Mouse (Mus musculus) heart, embryonic 10.5 days (tissue): Measurements from ENCODE around the gene Acot3. TPM values are rescaled to one million over a fixed set of nuclear protein-coding genes. Genes with fewer than 3 reads are reported as not detected.
"Not testable (repeated sequence)": the region's sequence is repeated elsewhere in the genome, so short reads cannot be mapped to it uniquely, and the experiment has no call there.

Experiments
- DNase-seq: peaks from one replicate; pipeline ENCODE4 v3.0.0-alpha.2; 2017; ENCODE audit warnings: low spot score
- H3K27ac ChIP-seq: fragments of 300-500 bp; sonication (generic); 2 replicates; pipeline ENCODE4 v1.5.1; 2016; ENCODE audit warnings: mild to moderate bottlenecking
- H3K27me3 ChIP-seq: fragments of 300-500 bp; sonication (generic); 2 replicates; pipeline ENCODE4 v1.6.1; 2016; ENCODE audit warnings: mild to moderate bottlenecking; ENCODE audit not compliant: poor library complexity, insufficient read depth, severe bottlenecking
- H3K36me3 ChIP-seq: fragments of 300-500 bp; sonication (generic); 2 replicates; pipeline ENCODE4 v1.6.1; 2016; ENCODE audit warnings: mild to moderate bottlenecking, moderate library complexity
- H3K4me1 ChIP-seq: fragments of 300-500 bp; sonication (generic); 2 replicates; pipeline ENCODE4 v1.6.1; 2016; ENCODE audit warnings: mild to moderate bottlenecking
- H3K4me3 ChIP-seq: fragments of 300-500 bp; sonication (generic); 2 replicates; pipeline ENCODE4 v1.5.1; 2016; ENCODE audit warnings: mild to moderate bottlenecking, moderate library complexity
- H3K9me3 ChIP-seq: fragments of 300-500 bp; sonication (generic); 2 replicates; pipeline ENCODE4 v1.6.1; 2016; ENCODE audit warnings: mild to moderate bottlenecking, moderate library complexity
- WGBS: fragments of 180-500 bp; shearing (Covaris S2); methylation state at CpG from one replicate; pipeline ENCODE4 v1.1.7; 2016; 5-methylcytosine and 5-hydroxymethylcytosine counted together
- polyA plus RNA-seq: library from polyadenylated mRNA; unstranded; fragments of >200 nt; fragmentation: Nextera tagmentation; extraction: Ambion mirVana; gene quantifications from 2 replicates; pipeline ENCODE4 v1.2.1, GENCODE M21; 2016

Gene Acot3
- polyA plus RNA-seq, 1 experiment from 2014 or later: 0.60 TPM

- Histone ChIP-seq H3K4me1 (peaks cover 5% of the 10 kb centered on the region; the same call in 1 of the 2 replicates), H3K27ac (no peak overlapping the region), H3K27me3 (peaks cover 50% of the 10 kb centered on the region), H3K36me3 (no peaks in the 10 kb centered on the region), H3K4me3 (no peak overlapping the region), H3K9me3 (peaks cover 7% of the 10 kb centered on the region; the same call in 1 of the 2 replicates)
- 79% methylated on average over 7 of the region's 7 CpGs for WGBS
- DNase-seq: no peak
These were observed 665 bp downstream of the Acot3 start for GRCm38 (mm10) chr12:84052609-84053008.

- Histone ChIP-seq H3K4me1 (peaks cover 5% of the 10 kb centered on the region; the same call in 1 of the 2 replicates), H3K27ac (peak overlapping the region; percentile 74; the same call in 1 of the 2 replicates), H3K36me3 (no peaks in the 10 kb centered on the region), H3K9me3 (0 out of 2 replicates have a peak, but pooled peaks cover 4% of the 10 kb centered on the region), H3K27me3 (peaks cover 55% of the 10 kb centered on the region), H3K4me3 (peak overlapping the region; percentile 59)
- WGBS: 6% methylated on average over 16 of the region's 16 CpGs
- no peak for DNase-seq
These were observed 1.2 kb downstream of the Acot3 start for GRCm38 (mm10) chr12:84053173-84053572.

GRCm38 (mm10) chr12:84053679-84054391, 1.9 kb downstream of the Acot3 start:
- Histone ChIP-seq H3K36me3 (no peaks in the 10 kb centered on the region), H3K4me3 (peak overlapping the region; percentile 59), H3K27me3 (peaks cover 60% of the 10 kb centered on the region), H3K9me3 (no peaks in the 10 kb centered on the region), H3K4me1 (peaks cover 5% of the 10 kb centered on the region; the same call in 1 of the 2 replicates), H3K27ac (peak overlapping the region; percentile 70)
- peak; percentile 73 for DNase-seq
- WGBS: 3% methylated on average over 40 of the region's 46 CpGs

DNA sequence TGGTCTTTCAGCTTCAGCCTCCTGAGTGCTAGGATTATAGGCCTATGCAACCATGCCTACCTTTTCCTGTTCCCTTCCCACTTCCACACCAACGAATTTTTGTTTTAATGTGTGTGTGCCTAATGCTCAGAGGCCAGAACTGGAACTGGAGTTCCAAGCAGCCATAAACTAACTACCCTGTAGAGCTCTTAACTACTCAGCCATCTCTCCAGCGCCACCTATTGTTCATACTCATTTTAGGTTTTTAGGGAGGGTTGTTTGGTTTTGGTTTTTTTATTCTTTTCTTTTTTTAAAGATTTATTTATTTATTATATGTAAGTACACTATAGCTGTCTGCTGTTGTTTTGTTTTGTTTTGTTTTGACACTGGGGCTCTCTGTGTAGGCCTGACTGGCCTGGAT, 9.0 kb downstream of the Acot3 start:
- WGBS: 24% methylated on average over 2 of the region's 2 CpGs
- DNase-seq: peak; percentile 28
- H3K27me3 ChIP-seq: peaks cover 29% of the 10 kb centered on the region; the same call in 1 of the 2 replicates
- H3K9me3 ChIP-seq: no peaks in the 10 kb centered on the region
- H3K36me3 ChIP-seq: no peaks in the 10 kb centered on the region
- no peaks in the 10 kb centered on the region for H3K4me1 ChIP-seq
- H3K27ac ChIP-seq: no peak overlapping the region
- H3K4me3 ChIP-seq: no peak overlapping the region

DNA sequence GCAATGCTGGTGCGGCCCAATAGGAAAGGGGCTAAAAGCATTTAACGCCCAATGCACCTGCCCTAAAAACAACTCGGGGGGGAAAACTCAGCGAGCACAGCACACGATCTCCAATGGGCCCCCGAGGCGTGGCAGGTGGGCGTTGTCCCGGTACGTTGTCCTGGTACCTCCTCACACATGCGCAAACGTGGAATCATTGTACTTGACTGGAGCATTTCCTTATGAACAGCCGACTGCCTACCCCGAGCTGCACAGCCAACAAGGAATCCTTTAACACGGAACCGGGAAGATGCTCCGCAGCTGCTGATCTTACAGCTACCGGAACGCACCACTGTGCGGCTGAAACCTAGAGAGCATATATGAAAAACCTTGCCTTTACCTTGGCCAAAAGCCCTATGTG, 10.4 kb downstream of the Acot3 start:
- Histone ChIP-seq H3K27ac (no peak overlapping the region), H3K27me3 (peaks cover 31% of the 10 kb centered on the region), H3K36me3 (no peaks in the 10 kb centered on the region), H3K4me3 (no peak overlapping the region), H3K4me1 (no peaks in the 10 kb centered on the region), H3K9me3 (no peaks in the 10 kb centered on the region)
- DNase-seq: no peak
- whole genome bisulfite sequencing: 90% methylated on average over 20 of the region's 20 CpGs

GRCm38 (mm10) chr12:84063228-84063627, 11.3 kb downstream of the Acot3 start:
- DNase-seq: no peak
- 68% methylated on average over 5 of the region's 5 CpGs for WGBS

GRCm38 (mm10) chr12:84063833-84064232, 11.9 kb downstream of the Acot3 start:
- no peak overlapping the region for H3K4me3 ChIP-seq
- no peak for DNase-seq
- H3K27ac ChIP-seq: no peak overlapping the region
- H3K9me3 ChIP-seq: no peaks in the 10 kb centered on the region
- WGBS: 79% methylated on average over 2 of the region's 2 CpGs
- H3K36me3 ChIP-seq: no peaks in the 10 kb centered on the region
- H3K27me3 ChIP-seq: peaks cover 35% of the 10 kb centered on the region
- H3K4me1 ChIP-seq: no peaks in the 10 kb centered on the region

More at GRCm38 (mm10) chr12:84063228-84063627, 11.3 kb downstream of the Acot3 start:
- Histone ChIP-seq H3K36me3 (no peaks in the 10 kb centered on the region), H3K27ac (no peak overlapping the region), H3K4me3 (no peak overlapping the region), H3K27me3 (peaks cover 34% of the 10 kb centered on the region), H3K9me3 (no peaks in the 10 kb centered on the region), H3K4me1 (no peaks in the 10 kb centered on the region)

GRCm38 (mm10) chr12:84064621-84065020, 12.7 kb downstream of the Acot3 start:
- Histone ChIP-seq H3K4me3 (no peak overlapping the region), H3K27me3 (peaks cover 37% of the 10 kb centered on the region), H3K9me3 (no peaks in the 10 kb centered on the region), H3K4me1 (0 out of 2 replicates have a peak, but pooled peaks cover under 1% of the 10 kb centered on the region), H3K27ac (no peak overlapping the region), H3K36me3 (no peaks in the 10 kb centered on the region)
- DNase-seq: no peak
- WGBS: 69% methylated on average over 8 of the region's 8 CpGs

DNA sequence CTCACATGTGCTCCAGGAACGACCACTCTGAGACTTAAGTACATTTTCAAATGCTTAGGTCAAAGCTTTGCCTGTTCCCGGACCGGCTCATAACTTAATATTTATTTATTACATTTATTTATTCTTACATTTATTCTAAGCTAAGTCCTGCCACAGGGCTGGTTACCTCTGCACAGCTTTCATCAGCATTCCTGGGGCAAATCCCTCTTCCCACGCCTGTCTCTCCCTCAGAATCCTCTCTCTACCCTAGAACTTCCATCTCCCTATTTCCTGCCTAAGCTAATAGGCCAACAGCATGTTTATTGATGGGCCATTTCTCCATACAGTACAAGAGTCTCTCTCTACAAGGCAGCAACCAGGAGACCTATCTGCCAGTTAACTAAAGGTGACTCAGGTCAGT, 15.8 kb downstream of the Acot3 start:
- Histone ChIP-seq H3K27ac (no peak overlapping the region), H3K9me3 (no peaks in the 10 kb centered on the region), H3K27me3 (peaks cover 59% of the 10 kb centered on the region), H3K4me1 (0 out of 2 replicates have a peak, but pooled peaks cover 3% of the 10 kb centered on the region), H3K36me3 (no peaks in the 10 kb centered on the region), H3K4me3 (no peak overlapping the region)
- WGBS: 74% methylated on average over 4 of the region's 4 CpGs
- DNase-seq: no peak

- 67% methylated on average over 8 of the region's 8 CpGs for WGBS
- H3K9me3 ChIP-seq: no peaks in the 10 kb centered on the region
- no peak overlapping the region for H3K4me3 ChIP-seq
- 0 out of 2 replicates have a peak, but pooled peaks cover 3% of the 10 kb centered on the region for H3K4me1 ChIP-seq
- no peak for DNase-seq
- H3K36me3 ChIP-seq: no peaks in the 10 kb centered on the region
- no peak overlapping the region for H3K27ac ChIP-seq
- H3K27me3 ChIP-seq: peaks cover 59% of the 10 kb centered on the region
These were observed 16.4 kb downstream of the Acot3 start for GRCm38 (mm10) chr12:84068296-84068695.

DNA sequence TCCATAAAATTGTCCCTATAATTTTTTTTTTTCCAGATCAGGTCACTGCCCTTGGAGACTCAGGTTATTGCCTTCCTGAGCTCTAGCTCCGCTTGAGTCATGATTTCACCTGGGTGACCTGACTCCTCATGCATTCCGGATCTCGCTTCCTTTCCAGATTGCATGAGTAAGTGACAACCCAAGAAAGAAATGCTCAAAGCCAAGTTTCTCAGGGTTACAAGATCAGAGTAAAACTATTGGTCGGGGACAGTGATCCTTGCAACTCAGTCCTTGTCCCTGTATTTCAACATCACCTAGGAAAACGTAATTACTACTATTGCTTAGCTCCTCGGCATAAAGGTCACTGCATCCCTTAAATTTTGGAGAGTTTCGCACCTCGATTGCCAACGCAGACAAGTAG, 17.0 kb downstream of the Acot3 start, which contains the start of gene Acot5:
Gene Acot5 (plus strand): TSS at position 340 of the 400 bp plus-strand sequence.
- 45% methylated on average over 9 of the region's 9 CpGs for WGBS
- DNase-seq: no peak
- H3K27me3 ChIP-seq: peaks cover 59% of the 10 kb centered on the region
- no peaks in the 10 kb centered on the region for H3K36me3 ChIP-seq
- H3K27ac ChIP-seq: no peak within 1 kb of the TSS
- peak within 1 kb of the TSS; percentile 56 for H3K4me3 ChIP-seq
- H3K4me1 ChIP-seq: 0 out of 2 replicates have a peak, but pooled peaks cover 3% of the 10 kb centered on the region
- H3K9me3 ChIP-seq: no peaks in the 10 kb centered on the region

- Histone ChIP-seq H3K4me3 (peak overlapping the region; percentile 56), H3K27me3 (peaks cover 57% of the 10 kb centered on the region)
- H3K9me3 ChIP-seq, H3K36me3 ChIP-seq, H3K4me1 ChIP-seq, DNase-seq, H3K27ac ChIP-seq: not testable (repeated sequence)
- 2% methylated on average over 49 of the region's 52 CpGs for WGBS
These were observed 17.6 kb downstream of the Acot3 start for GRCm38 (mm10) chr12:84069582-84069981.

DNA sequence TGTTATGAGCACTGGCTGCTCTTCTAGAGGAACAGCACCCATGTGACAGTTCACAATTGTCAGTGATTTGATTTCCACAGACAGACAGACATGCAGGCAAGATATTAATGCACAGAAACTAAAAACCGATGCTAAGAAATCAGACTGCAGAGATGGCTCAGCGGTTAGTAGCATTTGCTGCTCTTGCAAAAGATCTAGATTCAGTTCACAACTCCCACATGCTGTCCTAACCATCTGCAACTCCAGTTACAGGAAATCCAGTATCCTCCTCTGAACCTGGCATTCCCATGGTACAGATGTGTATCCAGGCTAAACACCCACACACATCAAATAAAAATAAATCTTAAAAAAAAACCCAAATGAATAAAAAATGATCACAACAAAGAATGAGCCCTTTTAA, 19.8 kb downstream of the Acot3 start:
- no peak overlapping the region for H3K4me3 ChIP-seq
- no peak overlapping the region for H3K27ac ChIP-seq
- DNase-seq: no peak
- no peaks in the 10 kb centered on the region for H3K9me3 ChIP-seq
- 90% methylated on average over 2 of the region's 2 CpGs for WGBS
- peaks cover 50% of the 10 kb centered on the region for H3K27me3 ChIP-seq
- H3K36me3 ChIP-seq: no peaks in the 10 kb centered on the region
- 0 out of 2 replicates have a peak, but pooled peaks cover 3% of the 10 kb centered on the region for H3K4me1 ChIP-seq
